Mouse (Mus musculus): ENCODE results near the gene D630003M21Rik. TPM values are rescaled to one million over a fixed set of nuclear protein-coding genes. Genes with fewer than 3 reads are reported as not detected.

D630003M21Rik gene
- polyA plus RNA-seq, 1 experiment from 2014 or later: 1.8 TPM

- no peak for ATAC-seq
- Histone ChIP-seq H3K4me2 (ENCODE audit: low read length) (no peak overlapping the region), H3K27me3 (replicated peaks; ENCODE audit: control insufficient read depth, insufficient read depth, low read length) (no peaks in the 10 kb centered on the region), H3K9me3 (ENCODE audit: control insufficient read depth, low read length) (no peaks in the 10 kb centered on the region), H3K36me3 (ENCODE audit: control insufficient read depth, insufficient read depth) (no peaks in the 10 kb centered on the region), H3K4me1 (replicated peaks; ENCODE audit: control insufficient read depth, insufficient read depth, low read length) (peaks cover 16% of the 10 kb centered on the region), H3K9ac (replicated peaks; ENCODE audit: low read depth, low read length) (no peak overlapping the region), H3K4me3 (replicated peaks; ENCODE audit: low read length) (no peak overlapping the region), H3K27ac (ENCODE audit: low read length) (no peak overlapping the region)
- 81% methylated on average over 5 of the region's 5 CpGs for WGBS
Measured at GRCm38 (mm10) chr2:158225301-158225700, 3.7 kb downstream of the D630003M21Rik start.

DNA sequence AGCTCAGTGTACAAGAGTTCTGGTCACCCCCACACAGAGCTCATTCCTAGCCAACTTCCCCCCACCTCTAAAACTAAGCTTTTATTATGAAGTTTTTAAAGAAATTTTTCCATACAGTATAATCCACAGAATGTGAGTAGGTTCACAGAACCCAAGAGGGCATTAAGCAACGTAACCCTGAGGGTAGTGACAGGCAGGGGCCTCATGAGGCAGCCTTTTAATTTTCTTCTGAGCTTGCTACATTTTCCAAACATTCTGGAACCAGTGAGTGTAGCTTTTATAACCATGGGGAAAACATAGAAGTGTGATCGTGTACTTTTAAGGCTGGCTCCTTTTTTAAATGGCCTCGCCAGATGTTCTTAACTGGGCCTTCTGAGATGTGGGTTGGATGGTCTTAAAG lies 5.5 kb downstream of the D630003M21Rik start:
- ATAC-seq: no peak
- Histone ChIP-seq H3K9ac (replicated peaks; ENCODE audit: low read depth, low read length) (no peak overlapping the region), H3K36me3 (ENCODE audit: control insufficient read depth, insufficient read depth) (no peaks in the 10 kb centered on the region), H3K27me3 (replicated peaks; ENCODE audit: control insufficient read depth, insufficient read depth, low read length) (no peaks in the 10 kb centered on the region), H3K9me3 (ENCODE audit: control insufficient read depth, low read length) (no peaks in the 10 kb centered on the region), H3K4me3 (replicated peaks; ENCODE audit: low read length) (no peak overlapping the region), H3K4me1 (replicated peaks; ENCODE audit: control insufficient read depth, insufficient read depth, low read length) (0 out of 2 replicates have a peak, but pooled peaks cover 3% of the 10 kb centered on the region), H3K4me2 (ENCODE audit: low read length) (no peak overlapping the region), H3K27ac (ENCODE audit: low read length) (no peak overlapping the region)
- WGBS: 87% methylated on average over 3 of the region's 3 CpGs

DNA sequence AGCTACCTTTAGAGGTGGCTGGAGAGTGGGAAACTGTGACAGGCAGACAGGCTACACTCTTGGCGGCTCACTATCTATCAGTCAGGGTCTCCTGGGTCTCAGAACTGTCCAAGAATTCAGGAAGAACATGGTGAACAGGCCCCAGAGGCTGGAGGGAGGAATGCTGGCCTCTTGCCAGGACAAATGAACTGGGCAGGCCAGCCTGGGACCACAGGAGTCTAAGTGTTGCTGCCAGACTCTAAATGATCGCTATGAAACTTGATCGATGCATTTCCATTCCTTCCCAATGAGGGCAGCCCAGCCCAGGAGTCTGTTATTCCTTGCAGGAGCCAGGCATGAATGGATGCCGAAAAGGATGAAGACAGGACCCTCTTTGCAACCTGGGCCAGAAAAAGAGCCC lies 6.4 kb downstream of the D630003M21Rik start:
- no peak overlapping the region for H3K27ac ChIP-seq (ENCODE audit: low read length)
- no peak overlapping the region for H3K4me2 ChIP-seq (ENCODE audit: low read length)
- no peaks in the 10 kb centered on the region for H3K36me3 ChIP-seq (ENCODE audit: control insufficient read depth, insufficient read depth)
- H3K27me3 ChIP-seq (replicated peaks; ENCODE audit: control insufficient read depth, insufficient read depth, low read length): no peaks in the 10 kb centered on the region
- H3K4me3 ChIP-seq (replicated peaks; ENCODE audit: low read length): no peak overlapping the region
- H3K9me3 ChIP-seq (ENCODE audit: control insufficient read depth, low read length): no peaks in the 10 kb centered on the region
- no peaks in the 10 kb centered on the region for H3K4me1 ChIP-seq (replicated peaks; ENCODE audit: control insufficient read depth, insufficient read depth, low read length)
- 58% methylated on average over 4 of the region's 4 CpGs for WGBS
- no peak for ATAC-seq
- no peak overlapping the region for H3K9ac ChIP-seq (replicated peaks; ENCODE audit: low read depth, low read length)

GRCm38 (mm10) chr2:158221446-158222084 lies 7.5 kb downstream of the D630003M21Rik start:
- 93% methylated on average over 9 of the region's 9 CpGs for WGBS
- no peak for ATAC-seq

GRCm38 (mm10) chr2:158219562-158219961 lies 9.5 kb downstream of the D630003M21Rik start:
- Histone ChIP-seq H3K9me3 (ENCODE audit: control insufficient read depth, low read length) (no peaks in the 10 kb centered on the region), H3K27me3 (replicated peaks; ENCODE audit: control insufficient read depth, insufficient read depth, low read length) (no peaks in the 10 kb centered on the region), H3K27ac (ENCODE audit: low read length) (no peak overlapping the region), H3K4me2 (ENCODE audit: low read length) (no peak overlapping the region), H3K36me3 (ENCODE audit: control insufficient read depth, insufficient read depth) (no peaks in the 10 kb centered on the region), H3K4me1 (replicated peaks; ENCODE audit: control insufficient read depth, insufficient read depth, low read length) (peaks cover 5% of the 10 kb centered on the region; the same call in 1 of the 2 replicates), H3K4me3 (replicated peaks; ENCODE audit: low read length) (no peak overlapping the region), H3K9ac (replicated peaks; ENCODE audit: low read depth, low read length) (no peak overlapping the region)
- WGBS: 100% methylated on average over 2 of the region's 2 CpGs
- ATAC-seq: no peak

More at GRCm38 (mm10) chr2:158221446-158222084, 7.5 kb downstream of the D630003M21Rik start:
- no peak overlapping the region for H3K27ac ChIP-seq (ENCODE audit: low read length)
- no peaks in the 10 kb centered on the region for H3K4me1 ChIP-seq (replicated peaks; ENCODE audit: control insufficient read depth, insufficient read depth, low read length)
- H3K36me3 ChIP-seq (ENCODE audit: control insufficient read depth, insufficient read depth): no peaks in the 10 kb centered on the region
- H3K27me3 ChIP-seq (replicated peaks; ENCODE audit: control insufficient read depth, insufficient read depth, low read length): no peaks in the 10 kb centered on the region
- no peak overlapping the region for H3K4me3 ChIP-seq (replicated peaks; ENCODE audit: low read length)
- no peak overlapping the region for H3K9ac ChIP-seq (replicated peaks; ENCODE audit: low read depth, low read length)
- no peaks in the 10 kb centered on the region for H3K9me3 ChIP-seq (ENCODE audit: control insufficient read depth, low read length)
- H3K4me2 ChIP-seq (ENCODE audit: low read length): no peak overlapping the region

- Histone ChIP-seq H3K4me2 (ENCODE audit: low read length) (no peak overlapping the region), H3K27ac (ENCODE audit: low read length) (no peak overlapping the region), H3K9me3 (ENCODE audit: control insufficient read depth, low read length) (no peaks in the 10 kb centered on the region), H3K36me3 (ENCODE audit: control insufficient read depth, insufficient read depth) (no peaks in the 10 kb centered on the region), H3K27me3 (replicated peaks; ENCODE audit: control insufficient read depth, insufficient read depth, low read length) (no peaks in the 10 kb centered on the region), H3K4me3 (replicated peaks; ENCODE audit: low read length) (no peak overlapping the region), H3K4me1 (replicated peaks; ENCODE audit: control insufficient read depth, insufficient read depth, low read length) (peaks cover 5% of the 10 kb centered on the region; the same call in 1 of the 2 replicates), H3K9ac (replicated peaks; ENCODE audit: low read depth, low read length) (no peak overlapping the region)
- WGBS: 85% methylated on average over 8 of the region's 8 CpGs
- no peak for ATAC-seq
Measured at GRCm38 (mm10) chr2:158216510-158216909, 12.5 kb downstream of the D630003M21Rik start.

- Histone ChIP-seq H3K9ac (replicated peaks; ENCODE audit: low read depth, low read length) (no peak overlapping the region), H3K27ac (ENCODE audit: low read length) (no peak overlapping the region)
- ATAC-seq: peak; percentile 49; the same call in 1 of the 2 replicates
Measured at GRCm38 (mm10) chr2:158215283-158216117, 13.5 kb downstream of the D630003M21Rik start.

GRCm38 (mm10) chr2:158211764-158212471 lies 17.1 kb downstream of the D630003M21Rik start:
- Histone ChIP-seq H3K27ac (ENCODE audit: low read length) (no peak overlapping the region), H3K9ac (replicated peaks; ENCODE audit: low read depth, low read length) (no peak overlapping the region), H3K4me2 (ENCODE audit: low read length) (no peak overlapping the region), H3K9me3 (ENCODE audit: control insufficient read depth, low read length) (no peaks in the 10 kb centered on the region), H3K36me3 (ENCODE audit: control insufficient read depth, insufficient read depth) (no peaks in the 10 kb centered on the region), H3K27me3 (replicated peaks; ENCODE audit: control insufficient read depth, insufficient read depth, low read length) (no peaks in the 10 kb centered on the region), H3K4me3 (replicated peaks; ENCODE audit: low read length) (no peak overlapping the region), H3K4me1 (replicated peaks; ENCODE audit: control insufficient read depth, insufficient read depth, low read length) (peaks cover 5% of the 10 kb centered on the region; the same call in 1 of the 2 replicates)
- 62% methylated on average over 4 of the region's 4 CpGs for WGBS
- no peak for ATAC-seq

More at GRCm38 (mm10) chr2:158215283-158216117, 13.5 kb downstream of the D630003M21Rik start:
- H3K4me1 ChIP-seq (replicated peaks; ENCODE audit: control insufficient read depth, insufficient read depth, low read length): peaks cover 5% of the 10 kb centered on the region; the same call in 1 of the 2 replicates
- no peaks in the 10 kb centered on the region for H3K36me3 ChIP-seq (ENCODE audit: control insufficient read depth, insufficient read depth)
- no peaks in the 10 kb centered on the region for H3K27me3 ChIP-seq (replicated peaks; ENCODE audit: control insufficient read depth, insufficient read depth, low read length)
- H3K4me2 ChIP-seq (ENCODE audit: low read length): no peak overlapping the region
- no peaks in the 10 kb centered on the region for H3K9me3 ChIP-seq (ENCODE audit: control insufficient read depth, low read length)
- 51% methylated on average over 9 of the region's 9 CpGs for WGBS
- H3K4me3 ChIP-seq (replicated peaks; ENCODE audit: low read length): no peak overlapping the region

DNA sequence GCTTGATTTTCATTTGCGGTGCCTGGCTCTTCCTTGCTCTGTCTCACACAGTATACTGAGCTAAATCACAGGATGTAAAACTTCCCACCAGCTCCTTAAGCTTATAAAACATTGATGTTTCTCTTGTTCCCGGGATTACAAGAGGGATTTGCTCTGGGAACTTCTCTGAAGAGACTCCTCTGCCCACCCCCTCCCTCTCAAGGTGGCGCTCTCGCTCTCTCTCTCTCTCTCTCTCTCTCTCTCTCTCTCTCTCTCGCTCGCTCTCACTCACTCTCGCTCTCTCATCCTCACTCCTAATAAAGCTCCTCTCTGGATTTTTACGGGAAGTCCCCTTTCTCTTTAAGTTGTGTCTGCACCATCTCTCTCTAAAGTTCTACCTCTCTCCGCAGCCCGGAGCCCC lies 18.1 kb downstream of the D630003M21Rik start:
- ATAC-seq: no peak
- peaks cover 4% of the 10 kb centered on the region; the same call in 1 of the 2 replicates for H3K4me1 ChIP-seq (replicated peaks; ENCODE audit: control insufficient read depth, insufficient read depth, low read length)

More for the DNA sequence above, 18.1 kb downstream of the D630003M21Rik start:
- 28% methylated on average over 10 of the region's 10 CpGs for WGBS
- H3K27ac ChIP-seq (ENCODE audit: low read length): no peak overlapping the region
- H3K9me3 ChIP-seq (ENCODE audit: control insufficient read depth, low read length): no peaks in the 10 kb centered on the region
- H3K36me3 ChIP-seq (ENCODE audit: control insufficient read depth, insufficient read depth): no peaks in the 10 kb centered on the region
- no peak overlapping the region for H3K4me3 ChIP-seq (replicated peaks; ENCODE audit: low read length)
- H3K4me2 ChIP-seq (ENCODE audit: low read length): no peak overlapping the region
- H3K27me3 ChIP-seq (replicated peaks; ENCODE audit: control insufficient read depth, insufficient read depth, low read length): no peaks in the 10 kb centered on the region
- H3K9ac ChIP-seq (replicated peaks; ENCODE audit: low read depth, low read length): no peak overlapping the region

Data from forebrain, embryonic 16.5 days (tissue).